Mouse (Mus musculus): ENCODE data around the gene Magea8. TPM values are rescaled to one million over a fixed set of nuclear protein-coding genes. Genes with fewer than 3 reads are reported as not detected.
"Not testable (repeated sequence)": the region's sequence is repeated elsewhere in the genome, so short reads cannot be mapped to it uniquely, and the experiment has no call there.

The Magea8 gene
- not detected in 2 replicates for polyA plus RNA-seq (2015; fragmentation: Nextera tagmentation; extraction: Ambion mirVana)

GRCm38 (mm10) chrX:154995750-154996149 is at the start of gene Magea8:
TSS of gene Magea8 (minus strand) at chrX:154995850.
- not testable (repeated sequence) for H3K27ac ChIP-seq (replicated peaks); H3K4me2 ChIP-seq; H3K27me3 ChIP-seq (replicated peaks); H3K9me3 ChIP-seq; H3K9ac ChIP-seq; ATAC-seq (ENCODE audit: extremely low read depth, insufficient number of reproducible peaks, low FRiP score, low TSS enrichment); H3K4me3 ChIP-seq; H3K36me3 ChIP-seq; H3K4me1 ChIP-seq
- 78% methylated on average over 11 of the region's 11 CpGs for WGBS

- H3K27ac ChIP-seq (replicated peaks); H3K9ac ChIP-seq; H3K4me1 ChIP-seq; H3K9me3 ChIP-seq; H3K27me3 ChIP-seq (replicated peaks); H3K4me2 ChIP-seq; H3K36me3 ChIP-seq; H3K4me3 ChIP-seq; ATAC-seq (ENCODE audit: extremely low read depth, insufficient number of reproducible peaks, low FRiP score, low TSS enrichment): not testable (repeated sequence)
- WGBS = no CpG with 5 or more reads among the region's 1 CpGs
Observed at GRCm38 (mm10) chrX:154949405-154949804, 46.2 kb downstream of the Magea8 start, which contains the start of gene Magea3. TSS of gene Magea3 (minus strand) at chrX:154949505.

GRCm38 (mm10) chrX:154935887-154936286 is 59.8 kb downstream of the Magea8 start, which contains the start of gene Magea6:
TSS of gene Magea6 (minus strand) at chrX:154935987.
- H3K27me3 ChIP-seq (replicated peaks); H3K9me3 ChIP-seq; H3K36me3 ChIP-seq; H3K4me1 ChIP-seq; H3K4me3 ChIP-seq; ATAC-seq (ENCODE audit: extremely low read depth, insufficient number of reproducible peaks, low FRiP score, low TSS enrichment); H3K9ac ChIP-seq; H3K27ac ChIP-seq (replicated peaks); H3K4me2 ChIP-seq: not testable (repeated sequence)
- 50% methylated on average over 1 of the region's 1 CpGs for WGBS

Other genes starting within 250 kb of the Magea8 start
- not detected in 2 replicates for gene Cldn34b1, start 105.6 kb downstream of the Magea8 start, polyA plus RNA-seq (2015; fragmentation: Nextera tagmentation; extraction: Ambion mirVana)
- not detected in 2 replicates for gene Magea6, start 59.9 kb downstream of the Magea8 start, polyA plus RNA-seq (2015; fragmentation: Nextera tagmentation; extraction: Ambion mirVana)
- not detected in 2 replicates for gene Magea3, start 46.3 kb downstream of the Magea8 start, polyA plus RNA-seq (2015; fragmentation: Nextera tagmentation; extraction: Ambion mirVana)
- not detected in 2 replicates for gene Magea5, start 67.3 kb upstream of the Magea8 start, polyA plus RNA-seq (2015; fragmentation: Nextera tagmentation; extraction: Ambion mirVana)
- not detected in 2 replicates for gene Magea1, start 93.9 kb upstream of the Magea8 start, polyA plus RNA-seq (2015; fragmentation: Nextera tagmentation; extraction: Ambion mirVana)
- not detected in 2 replicates for gene Magea2, start 97.8 kb upstream of the Magea8 start, polyA plus RNA-seq (2015; fragmentation: Nextera tagmentation; extraction: Ambion mirVana)
- gene Cldn34b2, start 132.6 kb upstream of the Magea8 start, polyA plus RNA-seq (2015; fragmentation: Nextera tagmentation; extraction: Ambion mirVana) = not detected in 2 replicates
- gene Sat1, start 220.6 kb upstream of the Magea8 start, polyA plus RNA-seq (2015; fragmentation: Nextera tagmentation; extraction: Ambion mirVana) = 89.9 and 96.1 TPM in 2 replicates